Comparison of ENCODE assay signal across 8 mouse cellular contexts in genomic region chr6:31390243-31390981, GRCm38 (mm10). TPM values are rescaled to one million over a fixed set of nuclear protein-coding genes. Genes with fewer than 3 reads are reported as not detected.
A peak's percentile ranks its signal among the peaks of the same experiment; 100 is the strongest.
DNase-seq lines count a peak whose midpoint lies in the region; ATAC-seq and TF ChIP-seq lines count a peak whose summit lies in the region.

No protein-coding gene starts in this region.

- H3K9me3 ChIP-seq in intestine, embryonic 15.5 days: no peaks in the 10 kb centered on the region
- no peaks in the 10 kb centered on the region for H3K9me3 ChIP-seq in midbrain, embryonic 16.5 days (replicated peaks; ENCODE audit: control insufficient read depth, low read length, poor library complexity, severe bottlenecking)

- peak; percentile 51; the same call in 1 of the 2 replicates for ATAC-seq in intestine, embryonic 15.5 days
- ATAC-seq in midbrain, embryonic 16.5 days: no peak

- TF ChIP-seq POLR2A in cerebellum, adult 2 months (IDR thresholded peaks at IDR 0.05; ENCODE audit: borderline replicate concordance, insufficient read depth, low read length): no peak
- no peak for TF ChIP-seq POLR2A in olfactory bulb, adult 2 months (IDR thresholded peaks at IDR 0.05; ENCODE audit: insufficient read depth, low read depth, low read length)

- H3K27ac ChIP-seq in cerebellum, adult 2 months (ENCODE audit: insufficient read depth, low read length): no peak overlapping the region
- no peak overlapping the region for H3K27ac ChIP-seq in intestine, embryonic 15.5 days
- H3K27ac ChIP-seq in olfactory bulb, adult 2 months (ENCODE audit: insufficient read depth, low read depth, low read length): peak overlapping the region; percentile 8; the same call in 1 of the 2 replicates
- H3K27ac ChIP-seq in midbrain, embryonic 16.5 days (ENCODE audit: low read length): no peak overlapping the region

- H3K36me3 ChIP-seq in intestine, embryonic 15.5 days: no peaks in the 10 kb centered on the region
- no peaks in the 10 kb centered on the region for H3K36me3 ChIP-seq in midbrain, embryonic 16.5 days (ENCODE audit: control insufficient read depth, insufficient read depth, low read length)

- H3K4me2 ChIP-seq in intestine, embryonic 15.5 days (replicated peaks): no peak overlapping the region
- H3K4me2 ChIP-seq in midbrain, embryonic 16.5 days (ENCODE audit: low read length): no peak overlapping the region

- no peaks in the 10 kb centered on the region for H3K4me1 ChIP-seq in cerebellum, adult 2 months (ENCODE audit: control insufficient read depth, insufficient read depth, low read length)
- H3K4me1 ChIP-seq in intestine, embryonic 15.5 days (replicated peaks): peaks cover 6% of the 10 kb centered on the region
- peaks cover 2% of the 10 kb centered on the region; the same call in 1 of the 2 replicates for H3K4me1 ChIP-seq in olfactory bulb, adult 2 months (ENCODE audit: control insufficient read depth, insufficient read depth, low read length)
- no peaks in the 10 kb centered on the region for H3K4me1 ChIP-seq in midbrain, embryonic 16.5 days (ENCODE audit: control insufficient read depth, insufficient read depth, low read length)

- 61% methylated on average over 8 of the region's 8 CpGs for WGBS in cerebellum, adult 2 months
- 47% methylated on average over 8 of the region's 8 CpGs for WGBS in intestine, embryonic 15.5 days
- 65% methylated on average over 8 of the region's 8 CpGs for WGBS in olfactory bulb, adult 2 months
- 71% methylated on average over 8 of the region's 8 CpGs for WGBS in midbrain, embryonic 16.5 days

- no peak overlapping the region for H3K4me3 ChIP-seq in cerebellum, adult 2 months (replicated peaks; ENCODE audit: insufficient read depth, low read depth, low read length)
- no peak overlapping the region for H3K4me3 ChIP-seq in intestine, embryonic 15.5 days (replicated peaks)
- no peak overlapping the region for H3K4me3 ChIP-seq in olfactory bulb, adult 2 months (ENCODE audit: insufficient read depth, low read depth, low read length)
- H3K4me3 ChIP-seq in midbrain, embryonic 16.5 days (ENCODE audit: low read depth, low read length): no peak overlapping the region

- no peak for DNase-seq in cerebellum, adult 2 months
- no peak for DNase-seq in cerebellum, postnatal 36 days
- DNase-seq in thymus, postnatal 4 days: peak; percentile 45
- DNase-seq in thymus, postnatal 36 days: no peak
- no peak for DNase-seq in layer of hippocampus, adult 11-12 months (ENCODE audit: low spot score)

- no peaks in the 10 kb centered on the region for H3K27me3 ChIP-seq in cerebellum, adult 2 months (ENCODE audit: control insufficient read depth, insufficient read depth, low read length)
- H3K27me3 ChIP-seq in intestine, embryonic 15.5 days (replicated peaks): no peaks in the 10 kb centered on the region
- no peaks in the 10 kb centered on the region for H3K27me3 ChIP-seq in midbrain, embryonic 16.5 days (ENCODE audit: control insufficient read depth, insufficient read depth, low read depth, low read length)

- TF ChIP-seq CTCF in cerebellum, adult 2 months (IDR thresholded peaks at IDR 0.05; ENCODE audit: borderline replicate concordance, insufficient read depth, low read depth, low read length): 0 out of 2 replicates have a peak, but pooled peaks have one; percentile 7
- TF ChIP-seq CTCF in olfactory bulb, adult 2 months (IDR thresholded peaks at IDR 0.05; ENCODE audit: insufficient read depth, low read depth, low read length): peak; percentile 48; the same call in 1 of the 2 replicates

- H3K9ac ChIP-seq in intestine, embryonic 15.5 days: no peak overlapping the region
- H3K9ac ChIP-seq in midbrain, embryonic 16.5 days (ENCODE audit: low read depth, low read length): no peak overlapping the region

RNA-seq across cellular contexts. Expression of gene Mkln1, which starts 8.1 kb away (rescaled TPM):
- polyA plus RNA-seq in cerebellum, adult 2 months (2012; rRNA removed): 48.4 and 53.9 TPM in 2 replicates
- 157 and 178 TPM in 2 replicates for polyA plus RNA-seq in intestine, embryonic 15.5 days (2015; fragmentation: Nextera tagmentation; extraction: Ambion mirVana)
- not detected in 2 replicates for polyA plus RNA-seq in olfactory bulb, adult 2 months (2012; ENCODE audit: insufficient read depth, insufficient read length, low replicate concordance, missing spikeins)
- polyA plus RNA-seq in midbrain, embryonic 16.5 days (2015; fragmentation: Nextera tagmentation; extraction: Ambion mirVana): 128 TPM in 2 replicates
